Mouse (Mus musculus): ENCODE results near the gene Pkn3.
A peak's percentile ranks its signal among the peaks of the same experiment; 100 is the strongest.
"Not testable (repeated sequence)": the region's sequence is repeated elsewhere in the genome, so short reads cannot be mapped to it uniquely, and the experiment has no call there.

Gene Pkn3

DNA sequence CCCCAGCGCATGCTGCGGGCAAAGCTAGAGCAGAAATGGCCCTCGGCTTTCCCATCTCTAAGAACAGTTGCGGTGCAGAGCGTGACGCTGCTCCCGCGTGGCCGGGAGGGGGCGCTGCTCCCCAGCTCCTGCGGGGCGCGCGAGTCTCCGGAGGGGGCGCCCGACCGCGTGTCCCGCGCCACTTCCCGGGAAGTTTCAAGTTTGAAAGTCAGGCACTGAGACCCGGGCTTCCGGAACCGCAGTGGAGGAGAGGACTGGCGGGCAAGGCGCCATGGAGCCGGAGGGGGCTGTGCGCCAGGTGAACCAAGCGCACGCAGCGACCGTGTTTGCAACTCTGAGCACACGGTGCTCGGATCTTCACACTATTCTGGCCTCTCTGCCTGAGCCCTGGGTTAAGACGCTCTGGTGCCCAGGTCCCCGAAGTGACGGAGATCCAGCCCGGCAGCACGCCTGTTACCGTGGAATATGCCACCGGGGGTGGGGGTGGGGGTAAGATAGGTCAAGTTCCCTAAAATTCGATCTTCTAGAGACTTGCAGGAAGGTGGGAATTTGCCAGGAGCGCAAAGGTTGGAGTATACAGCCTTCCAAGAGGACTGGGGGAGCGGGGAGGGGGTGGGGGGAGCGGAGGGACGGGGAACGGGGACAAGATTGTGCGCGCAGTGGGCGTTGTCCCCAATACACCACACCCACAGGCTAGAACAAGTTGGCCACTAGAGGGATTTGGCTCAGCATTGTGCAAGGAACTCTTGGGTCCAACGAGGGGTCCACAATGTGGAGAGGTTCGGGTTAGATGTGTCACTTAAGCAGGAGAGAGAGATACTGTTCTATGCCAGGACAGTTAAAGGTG lies at the start of gene Pkn3:
Gene Pkn3, plus strand, starts transcription at position 183 of the 847 bp plus-strand sequence.
- peak; percentile 57 to 66 for DNase-seq

DNA sequence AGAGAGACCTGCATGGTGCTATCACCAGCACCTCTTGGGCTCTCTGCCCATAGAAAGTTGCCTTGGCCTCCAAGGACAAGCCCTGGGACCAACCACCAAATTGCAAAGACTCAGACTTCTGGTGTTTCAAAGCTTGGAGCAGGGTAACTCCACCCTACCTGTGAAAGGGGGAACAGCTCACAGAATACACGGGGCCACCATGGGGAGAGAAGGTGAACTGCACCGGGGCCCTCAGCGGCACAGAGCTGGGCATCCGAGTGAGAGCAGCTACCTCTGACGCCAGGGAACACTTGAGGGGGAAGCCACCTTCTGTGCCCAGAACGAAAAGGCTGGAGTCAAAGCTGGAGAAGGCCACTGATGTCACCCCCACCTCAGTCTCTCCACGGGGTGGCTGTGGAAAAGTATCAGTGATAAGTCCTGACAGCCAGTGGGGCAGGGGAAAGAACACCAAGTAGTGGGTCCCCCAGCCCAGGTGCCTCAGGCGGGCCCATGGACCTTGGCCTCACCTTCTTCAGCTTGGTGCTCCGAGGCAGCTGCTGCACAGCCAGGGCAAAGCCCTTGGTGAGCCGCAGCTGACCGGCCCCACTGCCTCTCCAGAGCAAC lies 45.1 kb upstream of the Pkn3 start:
- DNase-seq, result no peak

DNA sequence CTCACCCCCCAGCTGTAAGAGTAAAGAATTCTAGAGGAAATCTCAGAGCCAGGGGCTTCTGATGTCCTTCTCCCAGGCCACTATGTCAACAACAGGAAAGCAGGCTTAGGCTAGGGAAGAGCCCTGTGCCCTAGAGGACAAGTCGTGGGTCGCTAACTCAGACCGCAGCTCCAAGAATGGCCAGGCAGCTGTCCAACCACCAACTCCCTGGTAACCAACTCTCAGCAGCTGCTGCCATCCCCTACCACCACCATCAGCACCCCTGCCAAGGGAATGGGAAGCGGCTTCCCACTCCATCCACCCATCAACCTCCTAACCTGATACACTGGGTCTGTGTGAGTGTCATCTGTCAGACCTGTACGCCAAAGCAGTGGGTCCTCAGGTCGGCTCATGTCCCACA lies 44.5 kb upstream of the Pkn3 start:
- DNase-seq, result no peak

DNA sequence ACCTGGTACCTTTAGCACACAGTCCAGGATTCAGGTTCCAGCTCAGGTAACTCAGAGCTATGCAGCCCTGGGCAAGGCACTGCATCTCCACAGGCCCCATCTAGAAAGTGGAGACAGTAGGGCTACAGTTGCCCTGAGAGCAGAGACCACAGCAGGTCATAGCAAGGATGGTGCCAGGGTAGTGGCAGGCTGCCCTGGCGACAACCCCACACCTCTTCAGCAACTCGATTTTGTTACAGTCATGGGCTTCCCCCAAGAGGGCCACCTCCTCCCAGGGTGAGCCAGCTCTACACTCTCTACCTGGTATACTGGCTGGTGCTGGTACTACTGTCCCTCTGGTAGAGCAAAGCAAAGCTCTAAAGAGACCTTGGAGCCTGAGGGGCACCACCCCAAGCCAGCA lies 39.7 kb upstream of the Pkn3 start:
- no peak for DNase-seq

DNA sequence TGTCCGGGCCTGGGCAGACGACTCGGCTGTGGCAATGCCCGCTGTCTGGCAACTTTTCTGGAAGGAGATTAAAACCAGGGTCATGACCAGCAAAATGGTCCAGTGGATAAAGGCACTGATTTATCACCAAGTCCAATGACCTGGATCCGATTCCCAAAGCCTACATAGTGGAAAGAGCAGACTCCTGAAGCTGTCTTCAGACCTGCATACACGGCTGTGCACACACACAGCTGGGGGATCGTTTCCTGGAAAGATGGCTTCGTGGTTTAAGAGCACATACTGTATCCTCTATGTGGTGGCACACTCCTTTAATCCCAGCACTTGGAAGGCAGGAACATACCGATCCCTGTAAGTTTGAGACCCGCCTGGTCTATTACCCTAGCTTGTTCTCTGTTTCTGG lies 39.1 kb upstream of the Pkn3 start:
- DNase-seq, result no peak

DNA sequence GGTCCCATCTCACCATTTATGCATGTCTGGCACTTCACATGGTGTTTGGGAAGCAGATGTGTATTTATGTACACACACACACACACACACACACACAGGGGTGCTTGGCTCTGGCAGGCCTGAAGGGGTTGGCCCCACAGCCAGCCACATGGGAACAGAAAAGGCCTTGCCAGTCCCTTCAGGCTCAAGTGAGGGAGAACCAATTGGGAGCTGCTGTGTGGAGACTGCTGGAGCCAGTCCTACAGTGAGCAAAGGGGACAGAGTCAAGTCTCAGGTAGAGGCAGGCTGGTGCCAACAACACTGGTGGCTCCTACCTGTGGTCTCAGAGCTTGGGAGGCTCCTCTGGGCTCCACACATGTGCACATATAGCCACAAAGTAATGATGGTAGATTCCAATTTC lies 37.8 kb upstream of the Pkn3 start:
- no peak for DNase-seq

DNA sequence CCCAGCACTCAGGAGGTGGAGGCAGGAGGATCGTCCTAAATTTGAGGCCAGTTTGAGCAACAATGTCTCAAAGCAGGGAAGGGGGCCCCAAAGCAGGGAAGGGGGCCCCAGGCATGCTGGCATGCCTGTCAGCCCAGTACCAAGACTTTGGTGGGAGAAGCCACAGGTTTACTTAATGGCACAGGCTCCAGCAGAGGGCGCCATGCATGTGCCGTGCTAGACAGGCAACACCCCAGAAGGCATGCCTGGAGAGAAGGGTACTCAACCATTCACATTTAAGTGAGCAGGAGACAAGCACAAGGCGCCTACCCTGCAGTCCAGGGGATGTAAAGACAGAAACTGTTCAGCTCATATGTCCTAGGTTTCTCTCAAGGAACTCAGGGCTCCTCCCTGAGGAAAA lies 35.0 kb upstream of the Pkn3 start:
- DNase-seq, result peak; percentile 42 to 55

DNA sequence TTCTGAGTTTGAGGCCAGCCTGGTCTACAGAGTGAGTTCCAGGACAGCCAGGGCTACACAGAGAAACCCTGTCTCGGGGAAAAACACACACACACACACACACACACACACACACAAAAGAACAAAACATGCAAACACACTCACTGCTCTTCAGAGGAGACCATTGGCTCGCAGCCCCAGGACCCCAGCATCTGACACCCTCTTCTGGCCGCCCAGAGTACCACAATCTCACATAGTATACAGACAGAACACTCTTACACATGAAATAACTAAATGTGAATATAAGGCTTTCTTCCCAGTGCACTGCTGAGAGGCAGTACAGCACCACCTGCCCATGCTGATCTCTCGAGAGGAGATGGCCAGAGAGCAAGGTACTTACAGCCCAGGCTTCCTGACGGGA lies 32.9 kb upstream of the Pkn3 start:
- DNase-seq, result no peak

DNA sequence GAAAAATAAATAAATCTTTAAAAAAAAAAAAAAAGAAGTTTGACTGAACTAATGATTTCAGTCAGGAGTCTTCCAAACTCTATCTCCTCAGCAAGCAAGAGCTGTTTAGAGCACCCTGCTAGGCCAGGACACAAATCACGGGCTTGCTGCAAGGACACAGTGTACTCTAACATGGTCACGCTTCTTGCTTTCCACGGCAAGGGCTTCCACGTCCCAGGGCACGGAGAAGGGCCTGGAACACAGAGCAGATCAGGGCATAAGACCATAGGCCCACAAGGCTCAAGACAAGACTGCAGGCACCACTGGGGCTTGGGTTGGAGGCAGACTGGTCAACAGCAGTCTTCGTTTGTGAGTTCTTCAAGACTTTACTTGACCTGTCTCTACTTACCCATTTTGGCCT lies 30.4 kb upstream of the Pkn3 start:
- DNase-seq, result no peak

DNA sequence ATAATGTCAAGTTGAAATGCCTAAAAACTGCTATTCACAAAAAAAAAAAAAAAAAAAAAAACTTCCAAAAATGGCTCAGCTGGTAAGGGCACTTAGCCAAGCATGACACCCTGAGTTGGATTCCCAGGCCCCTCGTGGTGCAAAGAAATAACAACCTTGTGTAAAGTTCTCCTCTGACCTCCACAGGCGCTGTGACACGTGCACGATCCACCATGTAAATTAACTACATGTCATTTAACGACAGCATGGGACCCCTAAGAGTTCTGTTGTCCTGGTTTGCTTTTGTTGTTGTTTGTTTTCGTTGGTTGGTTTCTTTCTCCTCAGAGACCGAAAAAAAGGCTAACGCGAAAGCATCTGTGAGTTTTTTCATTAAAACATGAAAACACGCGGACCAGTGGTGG lies 29.4 kb upstream of the Pkn3 start:
- no peak for DNase-seq

DNA sequence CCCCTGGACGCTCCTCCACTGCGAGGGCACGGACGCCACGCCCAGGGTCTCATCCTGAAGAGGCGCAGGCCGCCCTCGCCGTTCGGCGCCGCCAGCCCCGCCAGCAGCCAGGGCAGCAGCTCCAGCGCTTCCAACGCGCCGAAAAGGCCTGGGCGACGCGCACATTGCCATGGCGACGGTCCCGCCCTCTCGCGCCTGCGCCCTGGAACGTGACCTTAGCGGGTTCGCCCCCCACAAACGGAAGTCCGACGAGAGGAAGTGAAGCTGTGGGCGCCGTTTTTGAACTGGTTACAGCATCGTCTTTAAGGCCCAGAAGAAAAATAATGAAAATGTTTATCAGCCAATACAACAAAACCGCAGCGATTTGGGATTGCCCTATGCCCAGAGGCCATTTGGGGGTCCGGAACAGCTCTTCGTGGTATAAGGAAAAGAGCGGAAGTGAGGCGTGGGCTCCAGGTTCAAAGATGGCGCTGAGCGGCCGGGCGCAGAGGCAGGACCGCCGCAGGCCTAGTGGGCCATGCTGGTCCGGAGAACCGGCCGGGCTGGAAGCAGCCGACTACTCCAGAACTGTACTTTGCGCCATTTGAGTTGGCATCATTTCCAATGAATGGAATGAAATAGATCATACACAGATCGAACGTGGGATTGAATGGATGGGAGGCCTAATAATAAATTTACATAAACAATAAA lies 28.6 kb upstream of the Pkn3 start, which contains the start of gene Wdr34:
Gene Wdr34, minus strand, starts transcription at position 183 of the 690 bp plus-strand sequence.
- peak; percentile 96 for DNase-seq

DNA sequence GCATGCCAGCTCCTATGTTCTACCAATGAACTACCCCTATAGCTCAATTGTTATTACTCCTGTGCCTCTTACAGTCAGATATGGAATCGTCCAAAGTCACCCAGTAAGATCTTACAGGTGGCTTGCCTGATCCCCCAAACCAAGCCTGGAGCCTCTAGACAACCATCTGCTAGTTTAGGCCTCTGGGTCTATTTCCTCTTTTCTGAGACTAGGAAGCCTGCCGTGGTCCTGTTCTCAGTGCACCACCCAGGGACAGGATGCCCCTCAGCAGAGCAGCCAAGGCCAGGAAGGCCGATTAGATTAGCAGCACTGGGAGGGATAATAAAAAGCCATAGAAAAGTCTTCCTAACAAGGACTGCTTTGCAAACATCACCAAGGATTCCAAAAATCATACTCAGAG lies 27.7 kb upstream of the Pkn3 start:
- DNase-seq, result no peak

DNA sequence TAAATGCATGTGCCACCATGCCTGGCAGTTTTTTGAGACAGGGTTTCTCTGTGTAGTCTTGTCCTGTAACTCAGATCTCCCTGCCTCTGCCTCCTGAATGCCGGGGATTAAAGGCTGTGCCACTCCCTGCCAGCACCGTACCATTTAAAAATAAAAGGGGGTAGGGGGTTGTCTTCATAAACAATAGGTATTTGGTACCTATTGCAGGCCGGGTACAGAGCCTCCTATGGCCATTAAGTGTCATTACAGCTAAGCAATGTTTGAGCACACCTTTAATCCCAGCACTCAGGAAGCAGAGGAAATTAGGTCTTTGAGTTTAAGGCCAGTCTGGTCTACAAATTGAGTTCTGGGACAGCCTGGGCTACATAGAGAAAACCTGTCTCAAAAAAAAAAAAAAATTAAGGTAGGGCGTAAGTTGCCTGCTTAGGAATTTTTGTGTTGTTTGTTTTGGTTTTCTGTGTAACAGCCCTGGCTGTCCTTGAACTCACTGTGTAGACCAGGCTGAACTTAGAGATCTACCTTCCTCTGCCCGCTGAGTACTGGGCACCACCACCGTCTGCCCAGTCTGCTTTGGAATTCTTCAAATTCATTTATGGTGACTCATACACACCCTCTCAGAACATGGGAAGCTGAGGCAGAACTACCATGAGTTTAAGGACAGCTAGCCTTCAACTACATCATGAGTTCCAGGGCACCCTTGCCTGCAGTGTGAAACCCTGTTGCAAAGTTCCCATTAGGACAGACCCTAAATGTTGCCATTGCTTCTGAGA lies 25.3 kb upstream of the Pkn3 start:
- no peak for DNase-seq

DNA sequence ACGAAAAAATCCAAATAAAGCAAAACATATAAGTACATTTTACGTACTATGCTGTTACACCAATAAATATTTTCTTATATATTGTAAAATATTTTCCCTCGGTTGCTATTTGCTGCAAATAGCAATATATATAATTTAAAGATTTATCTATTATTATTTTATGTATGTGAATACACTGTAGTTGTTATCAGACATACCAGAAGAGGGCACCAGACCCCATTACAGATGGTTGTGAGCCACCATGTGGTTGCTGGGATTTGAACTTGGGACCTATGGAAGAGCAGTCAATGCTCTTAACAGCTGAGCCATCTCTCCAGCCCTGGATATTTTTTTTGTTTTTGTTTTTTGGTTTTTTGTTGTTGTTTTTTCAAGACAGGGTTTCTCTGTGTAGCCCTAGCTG lies 22.2 kb upstream of the Pkn3 start:
- not testable (repeated sequence) for DNase-seq

DNA sequence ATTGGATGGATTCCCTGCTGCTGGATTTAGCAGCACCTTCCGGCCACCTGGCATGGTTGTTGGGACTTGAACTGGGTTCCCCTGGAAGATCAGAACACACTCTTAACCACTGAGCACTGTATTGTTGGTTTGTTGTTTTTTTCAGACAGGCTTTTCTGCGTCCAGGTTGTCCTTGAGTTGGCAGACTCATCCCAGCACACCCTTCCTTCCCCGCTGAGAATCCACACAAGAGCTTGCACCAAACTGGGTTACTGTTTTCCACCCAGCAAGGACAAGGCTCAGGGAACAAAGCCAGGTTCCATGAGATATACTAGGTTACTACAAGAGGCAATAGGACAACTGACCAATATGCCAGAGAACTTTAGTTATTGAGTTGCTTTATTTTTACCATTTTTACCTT lies 20.7 kb upstream of the Pkn3 start:
- no peak for DNase-seq

DNA sequence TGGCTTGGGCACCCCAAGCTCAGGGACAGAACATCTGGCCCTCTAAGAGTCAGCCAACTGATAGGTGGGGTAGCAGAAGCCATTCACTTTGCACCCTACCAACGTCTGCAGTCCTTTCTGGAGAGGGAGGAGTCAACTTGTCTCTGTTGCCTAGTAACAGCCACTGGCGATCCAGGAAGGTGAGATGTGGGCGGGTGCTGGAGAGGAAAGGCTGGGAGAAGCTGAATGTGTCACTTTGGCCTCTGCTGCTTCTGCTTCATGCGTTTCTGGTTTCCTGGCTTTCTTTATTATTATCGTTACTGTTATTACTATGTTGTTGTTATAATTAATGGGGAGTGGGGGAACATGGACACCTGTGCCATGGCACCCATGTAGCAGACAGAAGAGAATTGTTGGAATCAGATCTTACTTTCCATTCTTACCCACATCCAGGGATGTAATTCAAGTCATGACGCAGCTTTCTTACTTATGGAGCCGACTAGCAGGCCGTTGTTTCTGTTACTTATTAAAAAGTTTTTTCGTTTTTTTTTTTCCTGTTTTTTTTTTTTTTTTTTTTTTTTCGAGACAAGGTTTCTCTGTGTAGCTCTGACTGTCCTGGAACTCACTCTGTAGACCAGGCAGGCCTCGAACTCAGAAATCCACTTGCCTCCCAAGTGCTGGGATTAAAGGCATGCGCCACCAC lies 20.1 kb upstream of the Pkn3 start, which contains the start of gene Set:
Gene Set, plus strand, starts transcription at position 156 of the 682 bp plus-strand sequence.
- no peak for DNase-seq

DNA sequence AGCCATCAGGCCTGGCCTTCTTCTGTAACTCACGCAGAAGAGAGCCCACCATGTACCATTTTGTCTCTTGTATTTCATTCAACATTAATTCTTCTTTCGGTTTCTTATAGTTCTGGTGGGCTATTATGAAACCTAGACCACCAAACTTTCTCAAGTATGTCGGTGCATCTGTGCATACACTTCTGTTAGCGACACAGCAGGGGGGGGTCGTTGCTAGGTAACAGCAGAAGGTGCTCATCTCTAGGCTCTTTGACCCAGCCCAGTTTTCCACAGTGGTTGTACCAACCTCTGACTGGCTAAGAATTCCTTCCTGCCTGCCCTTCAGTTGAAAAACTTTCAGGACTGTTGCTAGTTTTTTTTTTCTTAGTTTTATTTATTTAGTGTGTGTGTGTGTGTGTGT lies 19.1 kb upstream of the Pkn3 start:
- DNase-seq, result no peak

DNA sequence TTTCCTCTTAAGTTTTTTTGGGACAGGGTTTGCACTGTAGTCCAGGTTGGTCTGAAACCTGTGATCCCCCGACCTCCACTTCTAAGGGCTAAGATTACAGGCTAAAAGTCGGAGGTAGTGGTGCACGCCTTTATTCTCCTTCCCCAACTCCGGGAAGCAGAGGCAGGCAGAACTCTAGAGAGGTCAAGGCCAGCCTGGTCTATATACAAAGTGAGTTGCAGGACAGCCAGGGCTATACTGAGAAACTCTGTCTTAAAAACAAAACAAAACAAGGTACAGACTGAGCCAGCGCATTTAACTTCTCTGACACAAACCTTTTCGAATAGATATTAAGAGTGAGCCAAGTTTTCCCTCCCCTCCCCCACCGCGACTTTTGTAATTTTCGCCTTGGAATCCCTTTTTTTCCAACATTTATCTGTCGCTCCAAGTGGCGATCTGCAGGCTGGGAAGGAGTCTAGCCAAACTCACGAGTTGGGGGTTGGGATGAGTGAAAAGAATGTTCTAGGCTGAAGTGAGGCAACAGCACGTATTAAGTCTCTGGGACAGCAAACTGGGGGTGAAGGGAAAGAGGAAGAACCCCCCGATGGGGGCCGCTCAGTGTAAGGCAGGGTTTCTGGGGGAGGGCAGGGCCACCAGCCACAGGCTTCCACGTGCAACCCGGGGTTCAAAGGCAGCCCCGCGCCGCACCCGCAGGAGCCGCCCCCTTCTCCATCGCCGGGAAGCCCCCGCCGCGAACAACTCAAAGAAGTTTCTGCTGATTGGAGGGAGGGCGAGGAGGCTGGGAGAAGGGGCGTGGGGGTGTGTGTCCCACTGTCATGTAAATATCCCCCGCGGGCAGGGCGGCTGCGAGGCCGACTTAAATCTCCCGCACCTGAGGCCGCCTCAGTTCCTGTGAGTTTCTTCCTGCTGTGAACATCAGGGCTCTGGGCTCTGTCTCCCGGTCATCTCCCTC lies 16.0 kb upstream of the Pkn3 start:
- DNase-seq, result peak; percentile 61 to 76

DNA sequence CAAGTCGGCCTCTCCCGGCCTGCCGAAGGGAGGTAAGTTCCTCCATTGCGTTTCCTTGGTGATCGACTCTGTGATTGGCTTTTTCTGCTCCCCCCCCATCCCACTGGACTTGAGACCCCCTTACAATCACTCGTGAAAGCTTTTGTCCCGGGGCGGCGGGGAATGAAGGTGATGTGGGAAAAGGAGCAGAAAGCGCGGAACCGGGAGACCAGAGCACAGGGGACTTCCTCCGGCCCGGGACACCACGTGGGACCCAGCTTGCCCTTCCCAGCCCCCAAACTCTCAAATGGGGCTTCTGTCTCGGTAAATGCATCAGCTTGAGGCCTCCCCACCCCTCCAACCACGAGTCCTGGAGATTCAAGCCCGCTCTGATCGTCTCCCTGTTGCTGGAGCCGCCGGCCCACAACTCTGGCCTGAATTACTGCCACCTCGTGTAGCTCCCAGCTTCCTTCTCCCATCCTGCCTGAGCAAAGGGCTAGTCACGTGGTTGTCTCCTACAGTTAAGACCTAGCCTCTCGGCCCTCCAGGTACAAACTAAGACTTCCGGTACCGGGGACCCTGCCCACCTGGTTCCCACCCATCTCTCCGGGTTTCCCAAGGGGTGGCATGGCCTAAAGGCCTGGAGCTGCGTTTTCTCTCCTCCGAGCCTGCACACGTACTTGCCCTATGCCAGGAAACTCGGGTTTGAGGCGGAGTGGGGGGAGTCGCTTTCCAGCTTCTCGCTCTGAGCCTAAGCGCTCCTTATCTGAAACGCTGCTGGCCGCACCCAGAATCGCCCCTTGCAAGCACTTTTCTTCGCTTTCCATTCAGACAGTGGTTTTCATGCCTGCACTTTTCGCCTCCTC lies 15.0 kb upstream of the Pkn3 start:
- DNase-seq, result peak; percentile 48 to 55

DNA sequence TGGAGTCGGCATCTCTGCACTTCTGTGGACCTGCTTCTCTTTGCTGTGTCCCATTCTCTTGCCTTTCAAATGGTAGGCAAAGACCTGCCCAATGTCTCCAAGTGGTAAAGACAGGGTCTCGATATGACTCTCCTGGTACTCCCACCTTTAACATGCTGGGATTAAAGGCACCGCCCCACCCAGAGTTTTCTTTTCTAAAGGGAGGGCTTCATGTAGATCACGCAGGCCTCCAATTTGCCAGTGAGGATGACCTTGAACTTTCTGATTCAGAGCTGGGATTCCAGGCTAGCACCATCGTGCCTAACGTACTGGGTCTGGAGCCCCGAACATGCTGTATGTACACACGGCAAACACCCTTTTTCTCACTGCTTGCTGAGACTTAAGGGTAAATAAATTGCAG lies 14.2 kb upstream of the Pkn3 start:
- DNase-seq, result no peak
